8 mouse cellular contexts compared by ENCODE assay signal in genomic region chr5:123171646-123172350, GRCm38 (mm10). TPM values are rescaled to one million over a fixed set of nuclear protein-coding genes. Genes with fewer than 3 reads are reported as not detected.
A peak's percentile ranks its signal among the peaks of the same experiment; 100 is the strongest.
DNase-seq lines count a peak whose midpoint lies in the region; ATAC-seq lines count a peak whose summit lies in the region.

No protein-coding gene starts in this region.

- H3K4me2 ChIP-seq in hindbrain, embryonic 13.5 days = peak overlapping the region; percentile 45

- H3K9me3 ChIP-seq in hindbrain, embryonic 13.5 days = no peaks in the 10 kb centered on the region

- no peaks in the 10 kb centered on the region for H3K27me3 ChIP-seq in hindbrain, embryonic 13.5 days

- peaks cover 7% of the 10 kb centered on the region; the same call in 1 of the 2 replicates for H3K4me1 ChIP-seq in hindbrain, embryonic 13.5 days (replicated peaks)

- WGBS in hindbrain, embryonic 13.5 days = 16% methylated on average over 22 of the region's 22 CpGs

- peaks cover 6% of the 10 kb centered on the region for H3K36me3 ChIP-seq in hindbrain, embryonic 13.5 days

- ATAC-seq in hindbrain, embryonic 13.5 days (ENCODE audit: low FRiP score) = peak; percentile 61; the same call in 1 of the 2 replicates

- H3K4me3 ChIP-seq in hindbrain, embryonic 13.5 days = peak overlapping the region; percentile 5; the same call in 1 of the 2 replicates

- H3K27ac ChIP-seq in hindbrain, embryonic 13.5 days = no peak overlapping the region

- peak overlapping the region; percentile 56; the same call in 1 of the 2 replicates for H3K9ac ChIP-seq in hindbrain, embryonic 13.5 days

- peak; percentile 96 for DNase-seq in R1 (ENCODE audit: low read depth, low spot score)
- DNase-seq in cerebellum, postnatal 25 days = peak; percentile 85 to 87
- peak; percentile 64 to 78 for DNase-seq in frontal cortex, postnatal 25 days (ENCODE audit: low spot score in 2 of 2)
- peak; percentile 81 to 87 for DNase-seq in layer of hippocampus, postnatal 25 days (ENCODE audit: extremely low spot score in 1 of 2, low spot score in 1 of 2)
- DNase-seq in lung, postnatal 25 days (ENCODE audit: low spot score) = peak; percentile 86
- peak; percentile 92 for DNase-seq in retina, embryonic 14.5 days (ENCODE audit: low spot score)
- DNase-seq in thymus, postnatal 4 days = peak; percentile 94

RNA-seq across cellular contexts. Expression of gene Psmd9, which starts 2.6 kb away (rescaled TPM):
- polyA plus RNA-seq in hindbrain, embryonic 13.5 days (2015; fragmentation: Nextera tagmentation; extraction: Ambion mirVana) = 76.0 and 79.3 TPM in 2 replicates
- total RNA-seq in layer of hippocampus, postnatal 25 days (2021) = 10 to 100 TPM; 26.1 to 28.4 TPM

RNA-seq across cellular contexts. Expression of gene Hpd, which starts 10.7 kb away (rescaled TPM):
- polyA plus RNA-seq in hindbrain, embryonic 13.5 days (2015; fragmentation: Nextera tagmentation; extraction: Ambion mirVana) = not detected in 2 replicates
- total RNA-seq in layer of hippocampus, postnatal 25 days (2021) = not detected

RNA-seq across cellular contexts. Expression of gene Setd1b, which starts 29.8 kb away (rescaled TPM):
- 12.9 and 13.1 TPM in 2 replicates for polyA plus RNA-seq in hindbrain, embryonic 13.5 days (2015; fragmentation: Nextera tagmentation; extraction: Ambion mirVana)
- 10 to 100 TPM; 26.1 to 36.5 TPM for total RNA-seq in layer of hippocampus, postnatal 25 days (2021)

RNA-seq across cellular contexts. Expression of gene Rhof, which starts 39.3 kb away (rescaled TPM):
- 5.1 and 5.8 TPM in 2 replicates for polyA plus RNA-seq in hindbrain, embryonic 13.5 days (2015; fragmentation: Nextera tagmentation; extraction: Ambion mirVana)
- total RNA-seq in layer of hippocampus, postnatal 25 days (2021) = 10 to 100 TPM; 47.2 to 48.7 TPM
